Mouse (Mus musculus): ENCODE measurements around the gene Rbm44.

DNA sequence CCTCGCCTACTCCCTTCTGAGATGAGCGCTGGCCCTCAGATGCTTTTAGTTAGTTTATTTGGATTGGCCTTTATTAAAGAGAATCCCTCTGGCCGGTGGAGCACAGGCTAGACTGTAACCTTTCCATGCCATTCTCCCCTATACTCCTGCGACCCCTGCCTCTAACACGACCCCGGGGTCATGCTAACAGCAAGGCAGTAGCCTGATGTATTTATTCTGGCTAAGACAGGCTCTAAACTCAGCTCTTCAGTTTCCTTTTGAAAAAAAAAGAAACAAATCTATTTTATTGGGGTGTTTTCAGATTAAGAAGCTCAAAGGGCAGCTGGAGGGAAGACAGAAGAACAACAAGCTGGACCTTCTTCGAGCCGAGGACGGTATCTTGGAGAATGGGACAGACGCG is 22.8 kb upstream of the Rbm44 start:
- no peak for TF ChIP-seq CTCF (IDR thresholded peaks at IDR 0.05; ENCODE audit: low read depth, low read length)
- no peak for TF ChIP-seq POLR2A (IDR thresholded peaks at IDR 0.05; ENCODE audit: extremely low read depth, insufficient read depth, low read length)

All from liver, adult 2 months (tissue).